Mouse (Mus musculus) adrenal gland (tissue): ENCODE measurements around the gene Ncapg2.

ENCODE experiments used
- intact Hi-C: fragments of 180-260 bp; cut with DNase I; formaldehyde crosslinking; loops from one replicate; pipeline ENCODE4 v1.15.1; 2025

Gene Ncapg2

GRCm38 (mm10) chr12:116442184-116442583 is 37.0 kb downstream of the Ncapg2 start:
- intact Hi-C loops, result no loop called here

GRCm38 (mm10) chr12:116449536-116449935 is 44.3 kb downstream of the Ncapg2 start:
- intact Hi-C loops, result no loop called here

- intact Hi-C loops, result no loop called here
These were observed 55.3 kb downstream of the Ncapg2 start for GRCm38 (mm10) chr12:116460379-116461065.

- intact Hi-C loops, result no loop called here
These were observed 61.8 kb downstream of the Ncapg2 start for GRCm38 (mm10) chr12:116467030-116467429.

GRCm38 (mm10) chr12:116468348-116468747 is 63.1 kb downstream of the Ncapg2 start:
- intact Hi-C loops, result no loop called here

GRCm38 (mm10) chr12:116469096-116469495 is 63.9 kb downstream of the Ncapg2 start:
- intact Hi-C loops, result no loop called here

GRCm38 (mm10) chr12:116473264-116473663 is 68.1 kb downstream of the Ncapg2 start:
- intact Hi-C loops, result no loop called here

- intact Hi-C loops, result no loop called here
These were observed 68.6 kb downstream of the Ncapg2 start for GRCm38 (mm10) chr12:116473761-116474160.

- intact Hi-C loops, result no loop called here
These were observed 69.5 kb downstream of the Ncapg2 start for GRCm38 (mm10) chr12:116474676-116475075.

GRCm38 (mm10) chr12:116478771-116479170 is 73.6 kb downstream of the Ncapg2 start:
- intact Hi-C loops, result no loop called here

- intact Hi-C loops, result no loop called here
These were observed 76.7 kb downstream of the Ncapg2 start for GRCm38 (mm10) chr12:116481921-116482320.

- intact Hi-C loops, result no loop called here
These were observed 78.4 kb downstream of the Ncapg2 start for GRCm38 (mm10) chr12:116483581-116483980.

GRCm38 (mm10) chr12:116484991-116485390 is 79.8 kb downstream of the Ncapg2 start:
- intact Hi-C loops, result no loop called here

- intact Hi-C loops, result no loop called here
These were observed 80.6 kb downstream of the Ncapg2 start, which contains the start of gene Ptprn2 for GRCm38 (mm10) chr12:116485591-116486403. Ptprn2 (plus strand) TSS chr12:116485720.

- intact Hi-C loops, result no loop called here
These were observed 81.2 kb downstream of the Ncapg2 start for GRCm38 (mm10) chr12:116486404-116486730.

GRCm38 (mm10) chr12:116488836-116489235 is 83.6 kb downstream of the Ncapg2 start:
- intact Hi-C loops, result no loop called here

GRCm38 (mm10) chr12:116490575-116491356 is 85.6 kb downstream of the Ncapg2 start:
- intact Hi-C loops, result no loop called here

GRCm38 (mm10) chr12:116498666-116499065 is 93.5 kb downstream of the Ncapg2 start:
- intact Hi-C loops, result no loop called here

- intact Hi-C loops, result no loop called here
These were observed 95.5 kb downstream of the Ncapg2 start for GRCm38 (mm10) chr12:116500652-116501051.

- intact Hi-C loops, result no loop called here
These were observed 107.3 kb downstream of the Ncapg2 start for GRCm38 (mm10) chr12:116512482-116512881.
